Mouse (Mus musculus): ENCODE data around the gene Ppp1r9a. TPM values are rescaled to one million over a fixed set of nuclear protein-coding genes. Genes with fewer than 3 reads are reported as not detected.

Ppp1r9a gene
- polyA plus RNA-seq, 1 experiment from 2014 or later = 25.2 TPM

DNA sequence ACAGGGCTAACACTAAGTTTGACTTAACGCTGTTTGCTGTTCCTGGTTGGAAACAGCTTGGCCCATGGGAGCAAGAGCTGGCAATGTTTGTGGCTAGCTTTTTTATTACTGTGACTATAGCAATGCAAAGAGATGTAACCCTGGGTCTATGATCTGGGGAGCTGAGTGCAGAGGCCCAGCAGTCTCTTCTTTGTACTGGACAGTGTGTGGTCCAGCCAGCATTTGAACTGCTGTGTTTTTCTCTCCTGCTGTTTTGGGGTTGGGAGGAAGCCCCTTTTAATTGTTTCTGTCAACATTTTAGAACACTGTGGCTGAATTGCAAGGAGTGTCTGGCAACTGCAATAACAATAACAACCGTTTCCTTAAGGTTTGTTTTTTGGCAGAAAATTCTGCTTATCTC, 180.0 kb downstream of the Ppp1r9a start:
- H3K4me3 ChIP-seq (ENCODE audit: low read depth, low read length) = no peak overlapping the region
- no peak for TF ChIP-seq CTCF (IDR thresholded peaks at IDR 0.05; ENCODE audit: low read depth)
- H3K9me3 ChIP-seq (ENCODE audit: low read depth, low read length) = no peaks in the 10 kb centered on the region
- peaks cover 8% of the 10 kb centered on the region; the same call in 1 of the 2 replicates for H3K4me1 ChIP-seq (ENCODE audit: insufficient read depth)
- no peak overlapping the region for H3K9ac ChIP-seq
- peak; percentile 37 for DNase-seq
- no peak overlapping the region for H3K27ac ChIP-seq (ENCODE audit: low read depth)
- 22% methylated on average over 2 of the region's 2 CpGs for WGBS
- H3K4me2 ChIP-seq = no peak overlapping the region
- ATAC-seq (ENCODE audit: insufficient read depth) = peak; percentile 47; the same call in 1 of the 2 replicates
- no peaks in the 10 kb centered on the region for H3K27me3 ChIP-seq (ENCODE audit: insufficient read depth, low read length)
- H3K36me3 ChIP-seq (ENCODE audit: insufficient read depth) = no peaks in the 10 kb centered on the region

DNA sequence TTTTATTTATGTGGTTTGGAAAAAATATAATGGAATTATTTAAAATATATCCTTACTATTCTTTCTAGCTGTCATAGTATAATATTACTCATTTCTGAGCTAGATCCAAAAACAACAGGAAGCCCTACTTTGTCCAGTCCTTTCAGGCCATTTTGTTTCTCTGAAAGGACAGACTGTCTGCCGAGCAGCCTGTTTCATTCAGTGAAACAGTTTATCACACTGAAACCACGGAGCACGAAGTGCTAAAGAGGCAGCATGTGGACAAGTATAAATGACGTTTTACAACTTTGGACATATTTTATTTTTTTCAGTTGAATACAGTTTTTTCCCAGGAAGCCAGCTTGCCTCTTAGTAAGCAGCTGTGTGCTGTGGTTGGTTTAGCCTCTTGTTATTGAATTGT, 181.2 kb downstream of the Ppp1r9a start:
- peak; percentile 68 for DNase-seq
- ATAC-seq (ENCODE audit: insufficient read depth) = peak; percentile 64
- H3K9me3 ChIP-seq (ENCODE audit: low read depth, low read length) = no peaks in the 10 kb centered on the region
- H3K4me2 ChIP-seq = no peak overlapping the region
- H3K9ac ChIP-seq = no peak overlapping the region
- no peaks in the 10 kb centered on the region for H3K36me3 ChIP-seq (ENCODE audit: insufficient read depth)
- H3K4me1 ChIP-seq (ENCODE audit: insufficient read depth) = peaks cover 8% of the 10 kb centered on the region; the same call in 1 of the 2 replicates
- no peaks in the 10 kb centered on the region for H3K27me3 ChIP-seq (ENCODE audit: insufficient read depth, low read length)
- no peak overlapping the region for H3K4me3 ChIP-seq (ENCODE audit: low read depth, low read length)
- 25% methylated on average over 4 of the region's 4 CpGs for WGBS
- H3K27ac ChIP-seq (ENCODE audit: low read depth) = no peak overlapping the region
- no peak for TF ChIP-seq CTCF (IDR thresholded peaks at IDR 0.05; ENCODE audit: low read depth)

DNA sequence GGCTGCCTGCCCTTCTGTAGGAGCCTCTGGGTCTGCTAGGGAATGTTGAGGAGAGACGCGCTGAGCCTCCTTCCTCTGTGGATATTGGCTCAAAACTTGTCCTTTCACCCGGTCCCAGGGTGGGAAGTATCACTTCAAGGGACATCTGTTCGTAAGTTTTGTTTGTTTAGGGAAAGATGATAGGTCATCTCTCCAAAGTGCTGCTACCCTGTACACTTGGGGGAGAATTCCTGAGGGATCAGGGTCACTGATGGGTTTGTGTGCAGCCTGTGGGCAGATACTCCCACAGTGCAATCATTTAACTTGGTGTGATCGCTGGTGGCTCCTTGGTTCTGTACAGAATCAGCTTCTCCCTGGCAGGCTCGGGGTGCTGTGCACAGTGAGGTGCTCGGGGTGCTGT, 189.2 kb downstream of the Ppp1r9a start:
- TF ChIP-seq CTCF (IDR thresholded peaks at IDR 0.05; ENCODE audit: low read depth) = no peak
- WGBS = 61% methylated on average over 7 of the region's 7 CpGs
- no peak overlapping the region for H3K9ac ChIP-seq
- H3K9me3 ChIP-seq (ENCODE audit: low read depth, low read length) = no peaks in the 10 kb centered on the region
- no peaks in the 10 kb centered on the region for H3K27me3 ChIP-seq (ENCODE audit: insufficient read depth, low read length)
- no peak overlapping the region for H3K4me2 ChIP-seq
- ATAC-seq (ENCODE audit: insufficient read depth) = no peak
- no peaks in the 10 kb centered on the region for H3K4me1 ChIP-seq (ENCODE audit: insufficient read depth)
- H3K36me3 ChIP-seq (ENCODE audit: insufficient read depth) = no peaks in the 10 kb centered on the region
- no peak overlapping the region for H3K27ac ChIP-seq (ENCODE audit: low read depth)
- no peak overlapping the region for H3K4me3 ChIP-seq (ENCODE audit: low read depth, low read length)
- no peak for DNase-seq

DNA sequence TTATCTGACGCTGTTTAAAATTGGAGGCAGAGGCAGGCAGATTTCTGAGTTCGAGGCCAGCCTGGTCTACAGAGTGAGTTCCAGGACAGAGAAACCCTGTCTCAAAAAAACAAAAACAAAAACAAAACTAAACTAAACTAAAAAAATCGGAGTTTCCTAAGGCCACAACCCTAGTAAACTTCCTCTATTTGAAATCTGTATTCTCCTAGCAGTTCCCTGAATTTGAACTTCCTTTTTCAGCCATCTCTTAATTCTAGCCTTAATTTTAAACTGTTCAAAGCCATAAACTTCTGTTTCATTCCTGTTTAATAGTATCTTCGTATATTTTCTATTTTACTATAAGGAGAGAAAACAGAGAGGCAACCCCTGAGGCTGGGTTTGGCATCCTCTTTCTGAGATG, 190.1 kb downstream of the Ppp1r9a start:
- DNase-seq = no peak
- Histone ChIP-seq H3K36me3 (ENCODE audit: insufficient read depth) (no peaks in the 10 kb centered on the region), H3K4me3 (ENCODE audit: low read depth, low read length) (no peak overlapping the region), H3K4me1 (ENCODE audit: insufficient read depth) (no peaks in the 10 kb centered on the region), H3K4me2 (no peak overlapping the region), H3K27me3 (ENCODE audit: insufficient read depth, low read length) (no peaks in the 10 kb centered on the region), H3K9me3 (ENCODE audit: low read depth, low read length) (no peaks in the 10 kb centered on the region), H3K9ac (no peak overlapping the region), H3K27ac (ENCODE audit: low read depth) (peak overlapping the region; percentile 52; the same call in 1 of the 2 replicates)
- WGBS = 86% methylated on average over 4 of the region's 4 CpGs
- ATAC-seq (ENCODE audit: insufficient read depth) = no peak
- no peak for TF ChIP-seq CTCF (IDR thresholded peaks at IDR 0.05; ENCODE audit: low read depth)

GRCm38 (mm10) chr6:5093516-5093915, 190.8 kb downstream of the Ppp1r9a start:
- WGBS = 27% methylated on average over 4 of the region's 4 CpGs

DNA sequence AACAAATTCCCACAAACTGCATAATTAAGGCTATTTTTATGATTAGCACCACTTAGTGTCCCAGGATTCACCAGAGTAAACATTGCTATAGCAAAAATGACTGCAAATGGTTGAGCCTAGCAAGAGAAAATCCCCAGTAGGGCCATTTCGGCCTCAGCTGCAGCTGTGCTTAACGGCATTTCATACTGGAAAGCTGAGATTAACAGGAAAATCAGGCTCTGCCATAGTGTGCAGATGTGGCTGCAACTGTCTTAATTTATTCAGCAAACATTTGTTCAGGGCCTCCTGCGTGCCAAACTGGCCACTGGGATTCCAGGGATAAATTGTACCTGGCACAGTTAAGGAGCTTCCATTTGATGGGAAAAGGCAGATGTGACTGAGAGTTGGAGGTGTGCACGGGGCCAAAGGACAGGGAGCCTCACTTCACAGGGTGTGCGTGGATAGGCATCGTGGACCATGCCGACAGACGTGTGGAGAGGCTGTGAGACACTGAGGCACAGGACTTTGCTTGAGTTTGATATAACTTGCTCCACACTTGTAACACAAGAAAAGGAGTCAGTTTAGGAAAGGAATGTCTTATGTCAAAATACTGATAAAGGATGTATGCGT, 192.8 kb downstream of the Ppp1r9a start:
- TF ChIP-seq CTCF (IDR thresholded peaks at IDR 0.05; ENCODE audit: low read depth) = no peak
- H3K9ac ChIP-seq = no peak overlapping the region
- H3K36me3 ChIP-seq (ENCODE audit: insufficient read depth) = no peaks in the 10 kb centered on the region
- H3K4me1 ChIP-seq (ENCODE audit: insufficient read depth) = no peaks in the 10 kb centered on the region
- no peaks in the 10 kb centered on the region for H3K27me3 ChIP-seq (ENCODE audit: insufficient read depth, low read length)
- DNase-seq (no peak), ATAC-seq (ENCODE audit: insufficient read depth) (no peak)
- H3K9me3 ChIP-seq (ENCODE audit: low read depth, low read length) = no peaks in the 10 kb centered on the region
- H3K27ac ChIP-seq (ENCODE audit: low read depth) = no peak overlapping the region
- WGBS = 76% methylated on average over 9 of the region's 9 CpGs
- H3K4me2 ChIP-seq = no peak overlapping the region
- no peak overlapping the region for H3K4me3 ChIP-seq (ENCODE audit: low read depth, low read length)

More at GRCm38 (mm10) chr6:5093516-5093915, 190.8 kb downstream of the Ppp1r9a start:
- H3K9ac ChIP-seq = no peak overlapping the region
- no peak overlapping the region for H3K4me2 ChIP-seq
- DNase-seq (peak; percentile 81), ATAC-seq (ENCODE audit: insufficient read depth) (peak; percentile 82)
- no peaks in the 10 kb centered on the region for H3K9me3 ChIP-seq (ENCODE audit: low read depth, low read length)
- no peaks in the 10 kb centered on the region for H3K4me1 ChIP-seq (ENCODE audit: insufficient read depth)
- H3K36me3 ChIP-seq (ENCODE audit: insufficient read depth) = no peaks in the 10 kb centered on the region
- no peak overlapping the region for H3K27ac ChIP-seq (ENCODE audit: low read depth)
- no peak overlapping the region for H3K4me3 ChIP-seq (ENCODE audit: low read depth, low read length)
- H3K27me3 ChIP-seq (ENCODE audit: insufficient read depth, low read length) = no peaks in the 10 kb centered on the region
- TF ChIP-seq CTCF (IDR thresholded peaks at IDR 0.05; ENCODE audit: low read depth) = no peak

GRCm38 (mm10) chr6:5097309-5097708, 194.6 kb downstream of the Ppp1r9a start:
- no peak overlapping the region for H3K27ac ChIP-seq (ENCODE audit: low read depth)
- no peaks in the 10 kb centered on the region for H3K36me3 ChIP-seq (ENCODE audit: insufficient read depth)
- no peak overlapping the region for H3K4me3 ChIP-seq (ENCODE audit: low read depth, low read length)
- H3K4me1 ChIP-seq (ENCODE audit: insufficient read depth) = no peaks in the 10 kb centered on the region
- H3K27me3 ChIP-seq (ENCODE audit: insufficient read depth, low read length) = no peaks in the 10 kb centered on the region
- no peak for DNase-seq
- WGBS = 79% methylated on average over 3 of the region's 3 CpGs
- no peak overlapping the region for H3K9ac ChIP-seq
- ATAC-seq (ENCODE audit: insufficient read depth) = no peak
- H3K4me2 ChIP-seq = no peak overlapping the region
- TF ChIP-seq CTCF (IDR thresholded peaks at IDR 0.05; ENCODE audit: low read depth) = no peak
- no peaks in the 10 kb centered on the region for H3K9me3 ChIP-seq (ENCODE audit: low read depth, low read length)

Data from lung, embryonic 14.5 days (tissue).